ENCODE assay signal across 8 mouse cellular contexts in the genomic region with DNA sequence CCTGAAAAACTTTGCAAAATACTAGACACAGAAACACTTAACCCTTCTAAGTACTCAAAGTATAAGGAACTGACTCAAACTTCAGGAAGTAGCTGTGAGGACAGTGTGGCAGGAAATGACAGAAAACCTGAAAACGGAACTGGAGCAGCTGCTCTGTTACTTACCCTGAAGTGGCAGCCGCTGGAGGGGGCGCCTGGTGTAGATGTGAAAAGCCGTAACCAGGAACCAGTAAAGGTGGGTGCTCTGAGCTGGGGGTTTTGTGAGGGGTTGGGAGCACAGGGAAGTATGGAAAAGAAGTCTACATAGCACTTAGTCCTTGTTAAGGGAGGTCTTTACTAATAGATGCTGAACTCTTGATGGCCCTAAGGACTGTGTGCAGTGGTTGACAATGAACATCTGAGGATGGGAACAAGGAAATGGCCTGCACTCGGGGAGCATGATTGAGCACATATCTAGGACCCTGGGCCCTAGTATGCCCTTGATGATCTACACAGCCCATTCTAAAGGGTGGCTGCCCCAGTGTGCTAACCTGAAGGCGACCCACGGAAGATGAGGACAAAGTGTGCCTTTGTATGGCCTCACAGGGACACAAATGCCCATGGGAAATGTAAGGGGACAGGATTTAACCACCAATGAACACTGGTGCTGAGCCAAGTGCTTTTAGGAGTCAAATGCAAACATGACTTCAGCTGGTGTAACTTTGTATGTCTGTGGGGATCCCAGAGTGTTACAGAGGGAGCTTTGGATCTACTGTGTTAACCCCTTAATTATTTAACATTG. TPM values are rescaled to one million over a fixed set of nuclear protein-coding genes. Genes with fewer than 3 reads are reported as not detected.
DNase-seq lines count a peak whose midpoint lies in the region; ATAC-seq and TF ChIP-seq lines count a peak whose summit lies in the region.

A gene (plus strand): TSS at position 143 of the 780 bp plus-strand sequence.

- 0 out of 2 replicates have a peak within 1 kb of the TSS, but pooled peaks have one; percentile 23 for H3K27ac ChIP-seq in layer of hippocampus, adult 2 months
- H3K27ac ChIP-seq in embryonic fibroblast, embryonic 13.5 days (ENCODE audit: insufficient read depth, low read length) = peak within 1 kb of the TSS; percentile 54; the same call in 1 of the 2 replicates
- no peak within 1 kb of the TSS for H3K27ac ChIP-seq in forebrain, embryonic 14.5 days (ENCODE audit: low read depth, low read length)
- H3K27ac ChIP-seq in hindbrain, embryonic 16.5 days (ENCODE audit: low read depth, low read length) = no peak within 1 kb of the TSS

- H3K4me1 ChIP-seq in embryonic fibroblast, embryonic 13.5 days (ENCODE audit: control insufficient read depth, insufficient read depth, low read length) = no peaks in the 10 kb centered on the region
- H3K4me1 ChIP-seq in forebrain, embryonic 14.5 days (ENCODE audit: control insufficient read depth, insufficient read depth, low read length) = no peaks in the 10 kb centered on the region
- no peaks in the 10 kb centered on the region for H3K4me1 ChIP-seq in hindbrain, embryonic 16.5 days (ENCODE audit: control insufficient read depth, insufficient read depth, low read depth, low read length)

- H3K36me3 ChIP-seq in forebrain, embryonic 14.5 days (ENCODE audit: control insufficient read depth, insufficient read depth, low read length) = peaks cover 29% of the 10 kb centered on the region
- H3K36me3 ChIP-seq in hindbrain, embryonic 16.5 days (ENCODE audit: control insufficient read depth, insufficient read depth, low read length) = peaks cover 19% of the 10 kb centered on the region

- H3K27me3 ChIP-seq in forebrain, embryonic 14.5 days (replicated peaks; ENCODE audit: control insufficient read depth, insufficient read depth, low read length) = no peaks in the 10 kb centered on the region
- no peaks in the 10 kb centered on the region for H3K27me3 ChIP-seq in hindbrain, embryonic 16.5 days (replicated peaks; ENCODE audit: control insufficient read depth, insufficient read depth, low read length)

- ATAC-seq in megakaryocyte-erythroid progenitor cell, adult 5-6 weeks (replicated peaks; ENCODE audit: low FRiP score, low TSS enrichment, poor library complexity, severe bottlenecking) = peak; percentile 74
- no peak for ATAC-seq in forebrain, embryonic 14.5 days
- ATAC-seq in hindbrain, embryonic 16.5 days = no peak

- WGBS in forebrain, embryonic 14.5 days = 84% methylated on average over 7 of the region's 7 CpGs
- WGBS in hindbrain, embryonic 16.5 days = 83% methylated on average over 7 of the region's 7 CpGs

- no peak for DNase-seq in layer of hippocampus, adult 2 months (ENCODE audit: low spot score in 2 of 2)
- DNase-seq in layer of hippocampus, adult 9-10 months (ENCODE audit: low spot score) = no peak
- DNase-seq in kidney, postnatal 10 days = peak; percentile 35
- no peak for DNase-seq in frontal cortex, postnatal 14 days (ENCODE audit: low spot score in 2 of 2)
- no peak for DNase-seq in forebrain, embryonic 14.5 days (ENCODE audit: low spot score)

- H3K4me3 ChIP-seq in layer of hippocampus, adult 2 months = no peak within 1 kb of the TSS; the same call in 1 of the 2 replicates
- no peak within 1 kb of the TSS for H3K4me3 ChIP-seq in embryonic fibroblast, embryonic 13.5 days (ENCODE audit: insufficient read depth, low read length)
- no peak within 1 kb of the TSS for H3K4me3 ChIP-seq in forebrain, embryonic 14.5 days (ENCODE audit: low read depth, low read length)
- no peak within 1 kb of the TSS for H3K4me3 ChIP-seq in hindbrain, embryonic 16.5 days (ENCODE audit: low read length)

- no peaks in the 10 kb centered on the region for H3K9me3 ChIP-seq in forebrain, embryonic 14.5 days (replicated peaks; ENCODE audit: control insufficient read depth, low read length)
- H3K9me3 ChIP-seq in hindbrain, embryonic 16.5 days (ENCODE audit: control insufficient read depth, low read length) = no peaks in the 10 kb centered on the region

- no peak for TF ChIP-seq CTCF in layer of hippocampus, adult 2 months (conservative IDR thresholded peaks at IDR 0.05)
- TF ChIP-seq CTCF in embryonic fibroblast, embryonic 13.5 days (IDR thresholded peaks at IDR 0.05; ENCODE audit: borderline replicate concordance, insufficient read depth, low read length) = no peak

- H3K9ac ChIP-seq in forebrain, embryonic 14.5 days (ENCODE audit: low read length) = no peak within 1 kb of the TSS
- H3K9ac ChIP-seq in hindbrain, embryonic 16.5 days (ENCODE audit: low read depth, low read length) = no peak within 1 kb of the TSS

- TF ChIP-seq POLR2A in embryonic fibroblast, embryonic 13.5 days (IDR thresholded peaks at IDR 0.05; ENCODE audit: low read depth, low read length) = no peak

- H3K4me2 ChIP-seq in forebrain, embryonic 14.5 days (ENCODE audit: low read length) = no peak within 1 kb of the TSS
- H3K4me2 ChIP-seq in hindbrain, embryonic 16.5 days (ENCODE audit: low read length) = no peak within 1 kb of the TSS

RNA-seq across cellular contexts. Expression of the gene that starts here (rescaled TPM):
- 1 to 10 TPM; 3.6 to 4.4 TPM for total RNA-seq in layer of hippocampus, adult 2 months (2021)
- polyA plus RNA-seq in embryonic fibroblast, embryonic 13.5 days (2011; ENCODE audit: insufficient read length, low read depth, missing spikeins) = 1.6 TPM in 1 of 2 replicates, not detected in the other
- total RNA-seq in megakaryocyte-erythroid progenitor cell, adult 5-6 weeks (2014; fragmentation: Nextera tagmentation) = 31.7 and 39.9 TPM in 2 replicates
- total RNA-seq in megakaryocyte-erythroid progenitor cell, adult 5-6 weeks (2017) = 66.9 and 104 TPM in 2 replicates
- 1.2 and 1.4 TPM in 2 replicates for polyA plus RNA-seq in forebrain, embryonic 14.5 days (2014; fragmentation: Nextera tagmentation; extraction: Ambion mirVana)
- 2.3 and 2.4 TPM in 2 replicates for polyA plus RNA-seq in hindbrain, embryonic 16.5 days (2015; fragmentation: Nextera tagmentation; extraction: Ambion mirVana)

Comparison
In these comparisons a context has a peak if more than half of its experiments do, and no peak if none do; other contexts are left out.
1. RNA of the gene that starts here (total RNA-seq): 31.7 to 104 TPM in megakaryocyte-erythroid progenitor cell, adult 5-6 weeks; 3.6 to 4.4 TPM in layer of hippocampus, adult 2 months; every median in the first group is over 4 times any median in the second.
2. H3K27ac ChIP-seq: peak in layer of hippocampus, adult 2 months (single experiment) and embryonic fibroblast, embryonic 13.5 days (single experiment); none in forebrain, embryonic 14.5 days (single experiment) and hindbrain, embryonic 16.5 days (single experiment).